Mouse (Mus musculus) bone marrow macrophage, adult 2 months (primary cell): ENCODE results near the gene Enox2.

ENCODE experiments used
- CTCF ChIP-seq: IDR thresholded peaks from 2 replicates; pipeline ENCODE4 v1.5.1; 2012; ENCODE audit warnings: low read depth, mild to moderate bottlenecking, low read length, moderate library complexity
- POLR2A ChIP-seq: IDR thresholded peaks from 2 replicates; pipeline ENCODE4 v1.6.1; 2012; ENCODE audit warnings: mild to moderate bottlenecking, low read depth, low read length, borderline replicate concordance

- TF ChIP-seq POLR2A, result no peak
- no peak for TF ChIP-seq CTCF
Measured at GRCm38 (mm10) chrX:49073563-49073962, 214.5 kb downstream of the Enox2 start.
